Mouse (Mus musculus) cerebellum, adult 2 months (tissue): ENCODE measurements around the gene Sirpb1a.
"Not testable (repeated sequence)": the region's sequence is repeated elsewhere in the genome, so short reads cannot be mapped to it uniquely, and the experiment has no call there.

Experiments
- CTCF ChIP-seq: fragments of 200-500 bp; IDR thresholded peaks from 2 replicates; pipeline ENCODE4 v1.5.1; 2011; ENCODE audit warnings: low read depth, mild to moderate bottlenecking, control low read depth, low read length, moderate library complexity, borderline replicate concordance; ENCODE audit not compliant: insufficient read depth
- POLR2A ChIP-seq: fragments of 200-500 bp; IDR thresholded peaks from 2 replicates; pipeline ENCODE4 v1.6.1; 2011; ENCODE audit warnings: low read length, control low read depth, borderline replicate concordance; ENCODE audit not compliant: insufficient read depth

DNA sequence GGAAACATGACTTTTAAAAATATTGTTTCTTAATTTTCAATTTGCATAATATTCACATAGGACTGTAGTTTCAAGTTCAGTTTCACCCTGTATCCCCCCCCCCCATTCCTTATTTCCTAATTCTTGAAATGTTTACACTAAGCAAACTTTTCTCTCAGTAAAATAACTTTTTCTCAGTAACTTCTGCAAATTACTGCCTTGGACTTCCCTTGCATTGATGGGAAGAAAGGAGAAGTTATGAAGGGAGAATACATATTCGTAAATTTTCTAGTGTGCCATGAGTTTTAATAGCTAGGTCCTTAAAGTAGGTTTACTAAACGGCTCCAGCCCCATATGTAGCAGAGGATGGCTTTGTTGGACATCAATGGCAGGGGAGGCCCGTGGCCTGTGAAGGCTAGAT lies 80.7 kb downstream of the Sirpb1a start:
- TF ChIP-seq CTCF, POLR2A: not testable (repeated sequence)
